Mouse (Mus musculus) kidney, embryonic 15.5 days (tissue): ENCODE measurements around the gene Faim. TPM values are rescaled to one million over a fixed set of nuclear protein-coding genes. Genes with fewer than 3 reads are reported as not detected.

Experiments
- ATAC-seq: fragments of 200-750 bp; cut with Nextera tagmentation; replicated peaks from 2 replicates; pipeline ENCODE4 v1.8.0; 2017; ENCODE audit warnings: moderate TSS enrichment; ENCODE audit not compliant: low FRiP score
- H3K27ac ChIP-seq: fragments of 300-500 bp; sonication (generic); 2 replicates; pipeline ENCODE4 v1.5.1; 2015; ENCODE audit warnings: mild to moderate bottlenecking, inconsistent platforms
- H3K27me3 ChIP-seq: fragments of 300-500 bp; sonication (generic); 2 replicates; pipeline ENCODE4 v1.6.1; 2015; ENCODE audit warnings: inconsistent platforms
- H3K36me3 ChIP-seq: fragments of 300-500 bp; sonication (generic); 2 replicates; pipeline ENCODE4 v1.6.1; 2015; ENCODE audit warnings: inconsistent platforms
- H3K4me1 ChIP-seq: fragments of 300-500 bp; sonication (generic); 2 replicates; pipeline ENCODE4 v1.6.1; 2015; ENCODE audit warnings: inconsistent platforms
- H3K4me2 ChIP-seq: fragments of 300-500 bp; sonication (generic); 2 replicates; pipeline ENCODE4 v1.6.1; 2015; ENCODE audit warnings: moderate library complexity, mild to moderate bottlenecking, inconsistent platforms
- H3K4me3 ChIP-seq: fragments of 300-500 bp; sonication (generic); replicated peaks from 2 replicates; pipeline ENCODE4 v1.5.1; 2015; ENCODE audit warnings: mild to moderate bottlenecking, inconsistent platforms
- H3K9ac ChIP-seq: fragments of 300-500 bp; sonication (generic); 2 replicates; pipeline ENCODE4 v1.6.1; 2015; ENCODE audit warnings: mild to moderate bottlenecking, inconsistent platforms
- H3K9me3 ChIP-seq: fragments of 300-500 bp; sonication (generic); replicated peaks from 2 replicates; pipeline ENCODE4 v1.6.1; 2016; ENCODE audit warnings: inconsistent platforms
- WGBS: fragments of 180-500 bp; shearing (Covaris S2); methylation state at CpG from one replicate; pipeline ENCODE4 v1.1.7; 2015; ENCODE audit warnings: mixed read lengths; 5-methylcytosine and 5-hydroxymethylcytosine counted together
- polyA plus RNA-seq: library from polyadenylated mRNA; unstranded; fragments of >200 nt; fragmentation: Nextera tagmentation; extraction: Ambion mirVana; gene quantifications from 2 replicates; pipeline ENCODE4 v1.2.1, GENCODE M21; 2015

Gene Faim
- polyA plus RNA-seq, 1 experiment from 2014 or later = 45.1 TPM

DNA sequence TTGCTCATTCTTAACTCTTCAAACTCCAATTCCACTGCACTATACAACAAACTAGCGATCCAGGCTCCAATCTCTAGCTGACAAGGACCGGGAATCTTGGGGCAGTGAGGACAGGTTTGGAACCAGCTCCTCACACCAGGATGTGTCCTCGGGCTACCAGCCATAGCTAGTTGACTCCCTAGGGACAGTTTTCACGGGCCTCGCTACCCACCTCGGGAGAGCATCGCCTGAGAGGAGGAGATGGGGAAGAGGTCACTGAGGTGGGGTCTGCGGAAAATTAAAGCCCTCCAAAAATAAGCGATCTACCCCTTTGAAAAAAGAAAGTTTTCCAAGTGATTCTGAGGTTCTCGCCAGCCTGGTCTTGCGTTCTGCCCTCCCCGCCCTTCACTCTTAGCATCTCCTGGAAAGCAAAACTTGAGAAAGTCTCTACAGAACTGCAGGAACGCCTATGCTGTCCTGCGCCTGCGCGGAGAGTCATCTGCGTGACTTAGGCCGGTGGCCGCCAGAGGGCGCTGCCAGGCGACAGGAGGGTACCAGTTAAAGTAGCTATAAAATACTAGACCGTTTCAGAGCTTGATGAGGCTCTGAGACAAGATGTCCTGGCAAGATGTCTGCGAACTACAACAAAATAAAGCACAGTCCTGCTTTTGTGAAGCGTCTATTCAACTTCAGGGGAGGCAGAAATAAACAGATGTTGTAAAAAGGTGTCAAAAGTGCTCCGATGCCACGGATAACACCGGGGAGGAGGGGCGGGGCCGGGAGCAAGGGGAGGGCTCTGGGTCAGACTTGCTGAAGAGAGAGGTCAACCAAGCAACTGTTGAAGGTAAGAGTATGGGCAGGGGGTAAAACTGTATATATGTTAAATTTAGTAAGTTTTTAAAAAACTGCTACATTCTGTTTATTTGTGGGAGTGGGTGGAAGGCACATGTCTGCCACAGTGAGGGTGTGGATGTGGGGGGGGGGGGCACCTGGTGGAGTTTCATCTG is 6.4 kb upstream of the Faim start:
- ATAC-seq = peak; percentile 73
- H3K27me3 ChIP-seq = peaks cover 79% of the 10 kb centered on the region
- peaks cover 6% of the 10 kb centered on the region for H3K4me1 ChIP-seq
- H3K36me3 ChIP-seq = no peaks in the 10 kb centered on the region
- H3K9ac ChIP-seq = no peak overlapping the region
- no peak overlapping the region for H3K27ac ChIP-seq
- peak overlapping the region; percentile 34 for H3K4me3 ChIP-seq
- peak overlapping the region; percentile 57 for H3K4me2 ChIP-seq
- no peaks in the 10 kb centered on the region for H3K9me3 ChIP-seq
- 5% methylated on average over 29 of the region's 29 CpGs for WGBS

GRCm38 (mm10) chr9:98986476-98987096 is 413 bp downstream of the Faim start:
- Histone ChIP-seq H3K9ac (peak overlapping the region; percentile 76), H3K27ac (no peak overlapping the region), H3K4me3 (peak overlapping the region; percentile 91), H3K4me1 (peaks cover 9% of the 10 kb centered on the region), H3K9me3 (no peaks in the 10 kb centered on the region), H3K27me3 (peaks cover 27% of the 10 kb centered on the region), H3K36me3 (no peaks in the 10 kb centered on the region), H3K4me2 (peak overlapping the region; percentile 84)
- WGBS = under 1% methylated on average over 50 of the region's 50 CpGs
- peak; percentile 64 for ATAC-seq

DNA sequence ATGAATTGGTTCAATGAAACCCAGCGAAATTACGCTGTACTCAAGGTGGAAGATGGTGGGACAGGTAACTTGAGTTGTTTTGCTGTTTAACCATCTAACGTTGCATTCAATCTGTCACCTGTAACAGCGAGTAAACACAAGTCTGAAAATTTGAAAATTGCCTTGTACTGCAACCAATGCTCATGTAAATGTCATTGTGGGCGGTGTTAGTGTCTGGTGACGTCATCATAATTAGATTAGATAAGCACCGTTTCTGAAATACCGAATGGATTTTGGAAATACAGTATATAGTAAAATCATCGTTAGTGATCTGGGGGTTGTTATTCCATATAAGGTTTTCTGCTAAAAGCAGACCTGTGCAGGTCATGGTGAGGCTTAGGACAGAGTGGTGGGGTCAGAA is 958 bp downstream of the Faim start:
- Histone ChIP-seq H3K9ac (peak overlapping the region; percentile 76; the same call in 1 of the 2 replicates), H3K4me1 (peaks cover 9% of the 10 kb centered on the region), H3K4me2 (peak overlapping the region; percentile 84), H3K27me3 (peaks cover 23% of the 10 kb centered on the region), H3K27ac (no peak overlapping the region), H3K4me3 (peak overlapping the region; percentile 91), H3K36me3 (no peaks in the 10 kb centered on the region), H3K9me3 (no peaks in the 10 kb centered on the region)
- ATAC-seq = no peak
- WGBS = 48% methylated on average over 9 of the region's 9 CpGs

DNA sequence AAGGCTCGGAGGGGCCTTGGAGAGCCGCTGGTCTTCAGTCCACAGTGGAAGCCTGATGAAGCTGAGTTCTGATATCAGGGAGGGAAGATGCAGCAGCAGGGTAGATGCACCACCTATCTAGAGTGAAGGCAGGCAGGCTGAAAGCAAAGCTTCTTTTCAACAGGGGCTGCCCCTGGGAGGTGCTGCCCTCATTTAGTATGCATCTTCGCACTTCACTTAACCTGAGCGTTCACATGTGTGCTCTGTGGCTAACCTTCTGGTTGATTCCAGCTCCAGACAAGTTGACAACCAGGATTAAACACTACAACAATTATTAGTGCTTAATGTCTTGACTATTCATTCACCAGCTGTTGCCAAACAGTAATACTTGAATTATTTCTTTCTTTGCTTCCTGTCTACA is 7.9 kb downstream of the Faim start:
- H3K4me3 ChIP-seq = no peak overlapping the region
- no peak overlapping the region for H3K9ac ChIP-seq
- ATAC-seq = no peak
- no peaks in the 10 kb centered on the region for H3K9me3 ChIP-seq
- H3K4me2 ChIP-seq = no peak overlapping the region
- H3K36me3 ChIP-seq = peaks cover 25% of the 10 kb centered on the region
- H3K4me1 ChIP-seq = no peaks in the 10 kb centered on the region
- no peak overlapping the region for H3K27ac ChIP-seq
- no peaks in the 10 kb centered on the region for H3K27me3 ChIP-seq
- 78% methylated on average over 4 of the region's 4 CpGs for WGBS

DNA sequence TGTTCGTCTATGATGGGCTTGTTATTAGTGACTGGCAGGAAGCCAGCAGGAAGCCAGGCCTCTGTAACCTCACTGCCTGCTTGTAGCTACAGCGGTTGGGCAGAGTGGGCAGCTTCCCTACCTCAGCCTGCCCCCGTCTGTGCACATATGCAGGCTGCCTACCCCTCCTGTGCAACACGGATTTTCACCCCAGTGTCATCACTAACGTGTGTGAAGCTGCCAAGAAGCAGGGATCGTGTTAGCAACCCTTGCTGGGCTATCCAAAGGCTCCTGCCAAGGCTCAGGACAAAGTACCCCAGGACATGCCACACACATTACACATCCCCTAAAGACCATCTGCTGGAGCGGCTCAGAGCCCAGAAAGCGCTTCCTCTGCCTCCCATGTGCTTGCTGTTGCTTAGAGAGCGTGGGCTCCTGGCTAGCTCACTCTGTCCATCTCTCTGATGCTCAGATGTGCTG is 13.7 kb downstream of the Faim start:
- WGBS = 80% methylated on average over 9 of the region's 9 CpGs
- H3K27ac ChIP-seq = no peak overlapping the region
- no peak for ATAC-seq
- no peak overlapping the region for H3K9ac ChIP-seq
- no peak overlapping the region for H3K4me3 ChIP-seq
- no peak overlapping the region for H3K4me2 ChIP-seq
- no peaks in the 10 kb centered on the region for H3K9me3 ChIP-seq
- peaks cover 35% of the 10 kb centered on the region for H3K36me3 ChIP-seq
- H3K4me1 ChIP-seq = no peaks in the 10 kb centered on the region
- H3K27me3 ChIP-seq = no peaks in the 10 kb centered on the region

DNA sequence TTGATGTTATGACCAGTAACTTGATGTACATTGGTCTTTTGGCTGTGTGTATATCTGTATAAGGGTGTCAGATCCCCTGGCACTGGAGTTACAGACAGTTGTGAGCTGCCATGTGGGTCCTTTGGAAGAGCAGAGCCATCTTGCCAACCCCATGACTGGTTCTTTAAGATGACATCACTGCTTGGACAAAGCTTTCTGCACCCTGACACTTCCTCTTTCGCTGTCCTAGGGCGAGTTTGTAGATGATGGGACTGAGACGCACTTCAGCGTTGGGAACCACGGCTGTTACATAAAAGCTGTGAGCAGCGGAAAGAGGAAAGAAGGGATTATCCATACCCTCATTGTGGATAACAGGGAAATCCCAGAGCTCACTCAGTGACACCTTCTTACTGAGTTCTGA is 15.2 kb downstream of the Faim start:
- Histone ChIP-seq H3K27ac (no peak overlapping the region), H3K4me3 (no peak overlapping the region), H3K4me2 (no peak overlapping the region), H3K4me1 (no peaks in the 10 kb centered on the region), H3K9ac (no peak overlapping the region), H3K27me3 (no peaks in the 10 kb centered on the region), H3K9me3 (0 out of 2 replicates have a peak, but pooled peaks cover 3% of the 10 kb centered on the region), H3K36me3 (peaks cover 35% of the 10 kb centered on the region)
- no peak for ATAC-seq
- 94% methylated on average over 6 of the region's 6 CpGs for WGBS

GRCm38 (mm10) chr9:99009069-99009897 is 23.1 kb downstream of the Faim start:
- Histone ChIP-seq H3K9ac (no peak overlapping the region), H3K4me3 (no peak overlapping the region), H3K27me3 (no peaks in the 10 kb centered on the region), H3K4me1 (no peaks in the 10 kb centered on the region), H3K36me3 (peaks cover 6% of the 10 kb centered on the region; the same call in 1 of the 2 replicates), H3K4me2 (no peak overlapping the region), H3K27ac (no peak overlapping the region), H3K9me3 (0 out of 2 replicates have a peak, but pooled peaks cover 3% of the 10 kb centered on the region)
- WGBS = 63% methylated on average over 12 of the region's 12 CpGs
- no peak for ATAC-seq

GRCm38 (mm10) chr9:99009898-99010199 is 23.7 kb downstream of the Faim start:
- H3K4me1 ChIP-seq = no peaks in the 10 kb centered on the region
- H3K27me3 ChIP-seq = no peaks in the 10 kb centered on the region
- no peak overlapping the region for H3K4me2 ChIP-seq
- no peak overlapping the region for H3K9ac ChIP-seq
- WGBS = 90% methylated on average over 3 of the region's 3 CpGs
- no peak overlapping the region for H3K27ac ChIP-seq
- no peak for ATAC-seq
- H3K4me3 ChIP-seq = no peak overlapping the region
- peaks cover 6% of the 10 kb centered on the region; the same call in 1 of the 2 replicates for H3K36me3 ChIP-seq
- H3K9me3 ChIP-seq = 0 out of 2 replicates have a peak, but pooled peaks cover 3% of the 10 kb centered on the region

DNA sequence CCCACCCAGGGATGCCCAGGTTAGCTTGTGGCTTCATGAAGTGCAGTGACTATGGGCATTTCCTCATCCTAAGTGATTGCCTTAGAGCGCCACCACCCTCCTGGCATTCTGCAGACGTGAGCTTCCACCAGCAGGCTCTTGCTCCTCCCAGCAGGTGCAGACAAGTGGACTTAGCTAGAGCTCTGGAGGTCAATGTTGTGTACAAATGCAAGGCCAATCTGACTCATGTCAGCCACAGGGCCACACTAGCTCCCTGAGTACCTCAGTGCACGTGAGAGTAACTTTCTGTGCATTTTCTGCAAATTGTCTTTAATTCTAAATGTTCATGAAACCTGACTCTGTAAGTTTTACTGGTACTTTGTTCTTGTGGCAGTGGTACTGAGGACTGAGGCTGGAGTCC is 30.1 kb downstream of the Faim start:
- Histone ChIP-seq H3K27ac (no peak overlapping the region), H3K4me3 (no peak overlapping the region), H3K36me3 (no peaks in the 10 kb centered on the region), H3K4me2 (no peak overlapping the region), H3K9ac (no peak overlapping the region), H3K9me3 (no peaks in the 10 kb centered on the region), H3K4me1 (no peaks in the 10 kb centered on the region), H3K27me3 (no peaks in the 10 kb centered on the region)
- ATAC-seq = no peak
- 63% methylated on average over 3 of the region's 3 CpGs for WGBS

DNA sequence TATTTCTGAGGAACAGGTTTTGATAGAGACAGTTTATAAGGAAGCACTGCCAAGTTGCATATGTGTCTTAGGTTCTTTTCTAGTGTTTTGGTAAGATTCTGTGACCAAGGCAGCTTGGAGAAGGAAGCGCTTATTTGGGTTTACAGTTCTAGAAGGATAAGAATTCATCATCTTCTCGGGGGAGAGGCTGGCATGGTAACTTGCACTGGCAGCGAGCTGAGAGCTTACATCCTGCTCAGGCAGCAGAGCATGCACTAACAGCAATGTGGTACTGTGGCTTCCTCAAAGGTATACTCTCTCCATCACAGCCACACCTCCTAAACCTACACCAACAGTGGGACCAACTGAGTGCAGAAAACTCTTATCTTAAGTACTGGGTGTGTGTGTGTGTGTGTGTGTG is 30.6 kb downstream of the Faim start:
- no peaks in the 10 kb centered on the region for H3K9me3 ChIP-seq
- H3K4me1 ChIP-seq = no peaks in the 10 kb centered on the region
- H3K9ac ChIP-seq = no peak overlapping the region
- no peak overlapping the region for H3K27ac ChIP-seq
- no peaks in the 10 kb centered on the region for H3K36me3 ChIP-seq
- WGBS = 62% methylated on average over 3 of the region's 3 CpGs
- no peak for ATAC-seq
- H3K4me3 ChIP-seq = no peak overlapping the region
- H3K4me2 ChIP-seq = no peak overlapping the region
- H3K27me3 ChIP-seq = no peaks in the 10 kb centered on the region

DNA sequence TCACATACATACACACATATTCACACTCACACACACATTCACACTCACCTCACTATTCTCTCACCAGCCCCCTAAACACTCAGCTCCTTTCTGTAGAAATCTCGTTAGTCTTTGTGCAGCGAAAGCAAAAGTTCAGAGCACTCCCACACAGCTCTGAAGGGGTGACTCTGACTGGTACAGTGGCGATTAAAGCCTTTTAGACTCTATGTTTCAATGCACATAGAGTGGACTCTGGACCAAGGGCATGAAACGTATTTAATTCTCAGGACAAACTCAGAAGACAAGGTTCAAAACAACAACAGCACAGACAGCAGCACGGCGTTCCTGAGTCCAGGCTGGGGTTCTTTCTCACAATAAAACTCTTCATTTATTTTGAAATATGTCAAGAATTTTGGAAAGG is 31.5 kb downstream of the Faim start:
- Histone ChIP-seq H3K27ac (no peak overlapping the region), H3K9me3 (no peaks in the 10 kb centered on the region), H3K4me1 (no peaks in the 10 kb centered on the region), H3K4me3 (no peak overlapping the region), H3K27me3 (no peaks in the 10 kb centered on the region), H3K4me2 (no peak overlapping the region), H3K9ac (no peak overlapping the region), H3K36me3 (no peaks in the 10 kb centered on the region)
- 63% methylated on average over 6 of the region's 6 CpGs for WGBS
- peak; percentile 46; the same call in 1 of the 2 replicates for ATAC-seq
